Mouse (Mus musculus) testis, adult 2 months (tissue): ENCODE data around the gene Safb.

ENCODE experiments used
- CTCF ChIP-seq: fragments of 200-500 bp; IDR thresholded peaks from 2 replicates; pipeline ENCODE4 v1.5.1; 2012; ENCODE audit warnings: low read depth, mild to moderate bottlenecking, inconsistent platforms, low read length, moderate library complexity; ENCODE audit not compliant: control insufficient read depth, insufficient read depth, insufficient replicate concordance
- POLR2A ChIP-seq: fragments of 200-500 bp; IDR thresholded peaks from 2 replicates; pipeline ENCODE4 v1.6.1; 2012; ENCODE audit warnings: low read depth, mild to moderate bottlenecking, inconsistent platforms, low read length, moderate library complexity; ENCODE audit not compliant: control insufficient read depth

DNA sequence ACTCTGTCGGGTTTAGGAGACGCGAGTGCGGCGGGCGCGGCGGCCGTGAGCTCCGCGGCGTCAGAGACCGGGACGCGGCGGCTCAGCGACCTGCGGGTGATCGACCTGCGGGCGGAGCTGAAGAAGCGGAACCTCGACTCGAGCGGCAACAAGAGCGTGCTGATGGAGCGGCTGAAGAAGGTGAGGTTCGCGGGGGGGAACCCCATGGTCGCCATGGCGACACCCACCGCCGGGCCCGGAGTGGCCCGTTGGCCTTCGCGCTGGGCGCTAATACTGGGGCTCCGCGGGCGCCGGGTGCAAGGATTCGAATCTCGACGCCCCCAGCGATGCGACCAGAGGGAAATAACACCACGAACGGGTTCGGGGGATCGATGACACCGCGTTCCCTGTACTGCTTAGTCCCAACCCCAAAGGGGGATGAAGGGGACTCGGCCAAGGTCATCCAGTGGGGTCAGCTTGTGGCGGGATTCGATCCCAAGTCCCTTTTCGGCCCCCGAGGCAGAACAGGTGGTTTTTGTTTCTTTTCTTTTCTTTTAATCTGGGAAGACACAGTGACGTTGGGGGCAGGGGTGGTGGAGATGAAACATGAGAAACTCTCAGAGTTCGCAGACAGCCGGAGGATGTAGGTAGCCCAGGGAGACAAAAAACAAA lies 671 bp downstream of the Safb start:
- no peak for TF ChIP-seq POLR2A
- no peak for TF ChIP-seq CTCF
